Mouse (Mus musculus) brain, adult 2 months (tissue): ENCODE results near the gene Il1rl2.

Experiments
- DNase-seq: peaks from one replicate; pipeline ENCODE4 v3.0.0; 2011; ENCODE audit warnings: low read depth, low spot score

Il1rl2 gene

GRCm38 (mm10) chr1:40324955-40325702 lies 719 bp downstream of the Il1rl2 start:
- no peak for DNase-seq

- DNase-seq = no peak
Measured at GRCm38 (mm10) chr1:40325711-40326327, 1.4 kb downstream of the Il1rl2 start.

DNA sequence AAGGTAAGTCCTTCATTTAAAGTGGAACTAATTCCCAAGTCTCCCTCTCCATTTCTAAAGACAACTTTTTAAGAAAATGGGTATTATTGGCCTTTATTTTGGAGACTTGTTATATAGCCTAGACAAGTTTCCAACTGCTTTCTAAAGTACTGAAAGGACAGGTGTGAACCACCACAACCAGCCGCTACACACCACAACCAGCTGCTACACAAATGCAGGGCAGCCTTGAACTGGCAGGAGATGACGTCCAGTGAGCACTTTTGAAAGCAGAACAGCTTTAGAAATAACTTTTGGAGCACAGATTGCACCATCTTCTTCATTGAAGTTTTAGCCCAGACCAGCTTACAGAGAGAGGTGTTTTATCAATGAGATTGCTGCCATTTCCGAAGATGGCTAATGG lies 3.2 kb downstream of the Il1rl2 start:
- DNase-seq = no peak

- no peak for DNase-seq
Measured at GRCm38 (mm10) chr1:40329526-40329925, 5.1 kb downstream of the Il1rl2 start.

DNA sequence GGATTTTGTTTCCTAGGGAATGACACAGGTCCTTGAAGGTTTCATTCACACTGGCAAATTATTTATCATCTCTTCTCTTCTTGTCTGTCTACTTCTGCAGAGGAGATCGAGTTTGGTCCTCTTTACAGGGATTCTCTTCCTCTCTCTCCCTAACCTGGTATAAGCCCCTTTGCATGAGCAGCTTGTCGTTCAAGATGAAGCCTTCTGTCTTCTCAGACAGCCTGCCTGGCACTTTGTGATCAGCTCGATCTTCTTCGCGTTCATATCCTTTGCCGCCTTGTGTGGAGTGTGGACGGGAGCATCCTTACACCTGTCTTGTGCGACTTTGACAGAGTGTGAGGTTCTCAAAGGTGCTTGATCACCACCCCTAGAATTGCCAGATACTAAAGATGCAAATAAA lies 5.8 kb downstream of the Il1rl2 start:
- no peak for DNase-seq

- no peak for DNase-seq
Measured at GRCm38 (mm10) chr1:40339346-40339745, 14.9 kb downstream of the Il1rl2 start.

- no peak for DNase-seq
Measured at GRCm38 (mm10) chr1:40340102-40340501, 15.7 kb downstream of the Il1rl2 start.

DNA sequence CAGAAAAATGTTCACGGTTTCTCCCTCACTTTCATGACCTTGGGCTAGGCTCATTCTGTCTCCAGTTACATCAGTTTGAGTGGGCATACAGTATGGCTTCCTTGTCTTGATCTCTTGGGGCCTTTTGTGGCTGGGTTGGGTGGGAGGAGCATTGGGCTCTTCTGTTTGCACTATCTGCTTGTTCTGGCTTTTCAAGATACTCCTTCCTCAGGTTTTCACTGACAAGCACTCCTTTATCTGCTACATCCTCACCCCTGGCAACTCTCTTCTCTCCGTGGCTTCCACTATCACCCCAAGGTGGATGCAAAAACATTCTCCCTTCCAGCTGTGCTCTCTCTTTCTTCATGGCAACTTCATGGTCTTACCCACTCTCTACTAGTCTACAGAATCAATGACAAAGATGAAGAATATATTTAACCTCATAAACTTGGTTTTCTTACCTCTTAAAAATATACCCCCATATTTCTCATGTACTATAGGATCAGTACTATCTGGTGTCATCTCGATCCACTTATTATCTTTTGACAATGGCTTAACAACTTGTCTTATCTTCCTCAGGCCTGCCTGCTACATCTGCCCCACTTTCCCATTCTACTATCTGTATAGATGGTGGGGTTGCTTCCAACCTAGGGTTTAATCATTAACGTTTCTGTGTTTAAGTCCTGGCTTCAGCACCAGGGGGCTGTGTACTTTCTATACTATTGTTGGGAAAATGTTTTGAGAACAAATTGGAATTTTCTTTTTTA lies 27.9 kb downstream of the Il1rl2 start:
- no peak for DNase-seq

DNA sequence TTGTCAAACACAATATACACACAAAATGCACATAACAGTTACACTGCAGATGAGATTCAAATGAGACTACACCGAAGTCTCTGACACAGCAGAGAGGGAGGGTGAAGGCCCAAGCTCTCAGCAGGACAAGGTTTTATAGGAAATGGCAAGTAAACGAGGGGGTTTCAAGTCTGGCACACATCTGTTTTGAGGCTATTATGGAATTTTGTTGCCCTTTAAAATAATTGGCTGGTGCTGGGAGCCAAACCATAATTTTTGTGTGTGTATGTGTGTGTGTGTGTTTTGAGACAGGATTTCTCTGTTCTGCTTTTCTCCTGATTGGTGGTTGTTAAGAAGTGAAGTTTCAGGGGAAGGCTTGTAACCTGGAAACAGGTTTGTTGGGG lies 28.5 kb downstream of the Il1rl2 start:
- DNase-seq = no peak

- no peak for DNase-seq
Measured at GRCm38 (mm10) chr1:40354665-40355064, 30.3 kb downstream of the Il1rl2 start.

GRCm38 (mm10) chr1:40355431-40355843 lies 31.0 kb downstream of the Il1rl2 start:
- DNase-seq = no peak

DNA sequence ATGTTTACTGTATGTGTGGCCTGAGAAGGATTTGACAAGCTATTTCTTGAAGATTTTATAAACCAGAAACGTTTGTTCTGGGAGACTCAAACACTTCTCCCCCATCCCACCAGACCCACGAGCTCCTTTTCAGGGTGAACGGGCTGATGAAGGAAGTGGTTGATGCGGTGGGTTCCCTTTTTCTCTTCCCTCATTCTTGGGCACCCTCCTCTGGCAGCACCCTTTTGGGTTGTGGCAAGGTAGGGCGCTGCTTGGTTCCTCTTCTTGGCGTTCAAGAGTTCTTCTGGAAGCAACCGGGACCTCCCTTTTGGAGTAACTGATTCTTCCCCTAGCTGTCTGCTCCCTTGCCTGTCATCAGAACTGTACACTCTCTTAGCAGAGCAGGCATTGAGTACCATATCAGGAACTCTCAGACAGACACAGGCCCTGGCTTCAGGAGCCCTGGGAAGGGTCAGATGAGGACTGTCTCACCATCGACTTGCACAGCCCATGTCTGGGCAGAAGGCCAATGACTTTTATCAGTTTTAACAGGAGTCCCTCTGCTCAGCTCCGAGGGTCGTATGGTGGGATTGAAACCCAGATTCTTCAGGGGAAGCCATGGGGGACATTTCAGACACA lies 31.6 kb downstream of the Il1rl2 start:
- peak; percentile 24 for DNase-seq

- no peak for DNase-seq
Measured at GRCm38 (mm10) chr1:40357921-40358320, 33.5 kb downstream of the Il1rl2 start.

- DNase-seq = no peak
Measured at GRCm38 (mm10) chr1:40358351-40358750, 33.9 kb downstream of the Il1rl2 start.

- peak; percentile 82 for DNase-seq
Measured at GRCm38 (mm10) chr1:40358771-40359181, 34.4 kb downstream of the Il1rl2 start.

GRCm38 (mm10) chr1:40359731-40360130 lies 35.3 kb downstream of the Il1rl2 start:
- no peak for DNase-seq

- DNase-seq = no peak
Measured at GRCm38 (mm10) chr1:40360969-40361368, 36.6 kb downstream of the Il1rl2 start.

GRCm38 (mm10) chr1:40361596-40361995 lies 37.2 kb downstream of the Il1rl2 start:
- DNase-seq = peak; percentile 26

DNA sequence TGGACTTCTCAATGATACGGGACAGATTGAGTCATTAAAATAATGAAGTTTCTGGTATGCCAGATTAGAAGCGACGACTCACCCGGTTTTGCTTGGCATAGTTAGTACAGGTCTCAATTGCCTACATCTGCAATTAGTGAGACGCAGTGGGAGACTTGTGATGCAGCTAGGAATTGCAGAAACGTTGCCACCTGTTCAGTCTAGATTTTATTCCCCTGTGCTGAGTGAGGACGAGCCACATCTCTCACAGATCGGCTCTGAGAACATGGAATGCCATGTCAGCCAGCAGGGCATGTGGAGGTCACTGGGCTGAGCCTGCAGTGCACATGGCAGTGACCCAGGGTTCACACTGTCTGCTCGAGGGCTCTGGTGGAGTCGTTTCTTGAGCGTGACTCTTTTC lies 38.4 kb downstream of the Il1rl2 start:
- peak; percentile 12 for DNase-seq

DNA sequence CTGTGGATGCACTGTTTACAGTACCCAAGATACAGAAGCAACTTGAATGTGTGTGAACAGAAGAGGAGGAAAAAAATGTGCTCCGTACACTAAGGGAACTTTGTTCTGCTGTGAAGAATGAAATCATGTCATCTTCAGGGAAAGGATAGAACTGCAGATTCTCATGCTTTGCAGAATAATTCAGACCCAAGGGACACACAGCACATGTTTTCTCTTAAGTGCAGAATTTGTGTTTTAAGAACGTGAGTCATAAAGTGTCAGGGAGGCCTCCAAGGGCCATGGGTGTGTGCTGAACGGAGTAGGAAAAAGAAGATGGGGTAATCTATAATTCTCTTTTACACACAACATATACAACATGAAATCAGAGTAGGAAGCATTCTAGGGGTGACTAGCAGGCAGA lies 48.5 kb downstream of the Il1rl2 start:
- no peak for DNase-seq

DNA sequence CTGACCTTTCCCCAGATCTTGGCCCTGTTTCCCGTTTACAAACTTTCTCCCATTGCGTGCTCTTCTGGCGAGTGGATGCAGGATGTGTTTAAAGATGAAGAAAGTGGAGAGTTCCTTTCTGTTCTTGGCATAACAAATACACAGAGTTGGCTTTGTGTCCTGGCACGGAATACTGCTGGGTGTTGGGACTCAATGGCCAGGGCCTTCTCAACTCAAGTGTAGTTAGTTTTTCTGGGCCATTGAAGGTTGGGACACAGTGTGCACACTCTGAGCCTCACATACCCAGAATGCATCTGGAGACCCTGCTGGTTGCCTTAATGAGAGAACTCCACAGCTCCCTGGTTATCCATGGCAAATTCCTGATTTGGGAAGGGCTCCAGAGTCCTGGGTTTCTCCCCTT lies 50.7 kb downstream of the Il1rl2 start:
- DNase-seq = no peak

GRCm38 (mm10) chr1:40376745-40377144 lies 52.3 kb downstream of the Il1rl2 start:
- DNase-seq = no peak
